Mouse (Mus musculus): ENCODE results near the gene Slc16a1.

The Slc16a1 gene

DNA sequence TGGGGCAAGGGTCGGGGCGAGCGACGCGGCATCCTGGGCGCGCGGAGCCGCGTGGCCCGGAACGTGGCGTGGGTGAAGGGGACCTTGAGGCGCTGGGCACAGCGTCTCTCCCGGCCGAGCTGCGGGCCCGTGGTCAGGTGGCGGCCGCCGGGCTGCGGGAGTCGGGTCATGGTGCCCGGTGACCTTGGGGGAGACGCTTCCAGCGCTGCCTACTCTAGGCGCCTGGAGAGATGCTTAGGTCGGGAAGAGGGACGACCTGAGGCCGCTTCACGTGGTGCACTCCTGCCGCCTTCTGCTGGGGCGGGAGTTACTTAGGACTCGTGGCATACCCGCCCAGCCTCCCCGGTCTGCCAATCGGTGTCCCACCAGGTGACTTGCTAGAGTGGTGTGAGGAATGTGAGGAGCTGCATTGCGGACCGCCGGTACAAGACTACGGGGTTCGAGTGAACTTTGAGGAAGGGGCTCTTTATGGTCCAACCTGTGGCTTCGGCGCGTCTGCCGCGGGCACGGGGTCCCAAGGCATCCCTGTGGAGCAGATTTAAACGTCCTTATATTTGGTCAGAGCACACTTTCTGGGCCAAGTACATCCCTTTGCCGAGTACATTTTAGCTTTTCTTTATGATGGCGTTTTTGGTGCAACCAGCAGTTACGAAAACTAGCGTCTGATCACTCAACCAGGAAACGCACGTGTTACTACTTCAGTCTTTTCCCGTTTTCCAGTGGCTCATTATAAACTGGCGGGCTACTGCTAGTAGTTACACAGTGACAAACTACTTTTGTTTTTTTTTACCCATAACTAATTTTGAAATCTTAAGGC is 672 bp downstream of the Slc16a1 start:
- DNase-seq (ENCODE audit: low spot score) = peak; percentile 72

DNA sequence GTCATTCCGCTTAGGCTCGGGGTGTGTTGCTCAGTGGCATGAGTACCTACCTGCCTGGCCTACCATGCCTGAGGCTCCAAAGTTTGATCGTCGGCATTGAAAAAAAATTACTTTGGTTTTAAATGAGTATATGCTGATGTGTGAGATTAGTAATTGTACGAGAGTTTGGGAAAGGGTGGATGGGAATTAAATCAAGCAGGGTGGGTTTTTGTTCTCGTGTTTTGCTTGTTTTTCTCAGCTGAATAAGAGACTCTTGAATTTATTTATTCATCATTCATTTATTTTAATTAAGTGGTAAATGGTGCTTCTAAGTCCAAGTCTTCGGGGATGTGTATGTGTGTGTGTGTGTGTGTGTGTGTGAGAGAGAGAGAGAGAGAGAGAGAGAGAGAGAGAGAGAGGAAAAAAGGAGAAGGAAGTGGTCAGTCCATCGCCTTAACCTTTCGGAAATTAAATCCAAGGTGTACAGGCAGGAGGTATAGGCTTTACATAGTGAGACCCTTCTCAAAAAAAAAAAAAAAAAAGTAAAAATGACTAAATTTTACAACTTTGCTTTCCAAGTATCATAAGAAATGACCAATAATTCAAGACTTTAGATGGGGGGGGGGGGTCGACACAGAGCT is 1.4 kb downstream of the Slc16a1 start:
- DNase-seq (ENCODE audit: low spot score) = no peak

DNA sequence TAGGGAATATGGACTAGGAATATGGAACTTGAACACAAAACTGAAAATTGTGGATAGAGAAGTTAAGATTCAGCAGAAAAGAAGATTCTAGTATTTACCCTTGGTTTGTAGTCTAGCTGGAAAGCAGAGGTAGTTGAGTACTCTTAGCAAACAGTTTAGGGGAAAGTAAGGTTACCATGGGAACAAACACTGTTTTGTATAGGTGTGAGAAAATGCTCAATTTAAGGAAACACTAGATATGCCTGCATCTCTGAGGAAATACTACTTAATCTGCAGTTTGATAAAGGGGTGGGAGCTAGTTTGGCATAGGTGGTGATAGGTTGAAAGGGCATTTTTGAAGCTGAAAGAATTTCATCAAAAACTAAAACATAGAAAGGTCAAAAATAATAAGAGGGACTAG is 2.4 kb downstream of the Slc16a1 start:
- DNase-seq (ENCODE audit: low spot score) = no peak

DNA sequence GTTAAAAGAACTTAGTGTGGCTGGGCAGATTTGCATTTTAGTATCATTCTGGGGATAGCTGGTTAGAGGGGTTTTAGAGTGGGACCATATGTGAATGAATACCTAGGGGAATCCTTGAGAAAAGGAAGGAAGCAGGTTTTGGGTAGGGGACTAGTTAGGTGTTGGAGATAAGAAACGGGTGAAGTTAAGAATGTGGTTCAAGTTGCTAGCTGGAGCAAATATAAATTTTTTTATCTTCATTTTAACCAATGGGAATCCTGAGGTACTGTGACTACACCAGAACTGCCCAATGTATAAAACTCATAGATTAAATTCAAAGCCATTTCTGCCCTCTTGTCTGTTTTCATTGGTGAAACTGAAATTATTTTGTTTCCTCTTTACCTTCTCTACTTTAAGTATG is 2.8 kb downstream of the Slc16a1 start:
- no peak for DNase-seq (ENCODE audit: low spot score)

DNA sequence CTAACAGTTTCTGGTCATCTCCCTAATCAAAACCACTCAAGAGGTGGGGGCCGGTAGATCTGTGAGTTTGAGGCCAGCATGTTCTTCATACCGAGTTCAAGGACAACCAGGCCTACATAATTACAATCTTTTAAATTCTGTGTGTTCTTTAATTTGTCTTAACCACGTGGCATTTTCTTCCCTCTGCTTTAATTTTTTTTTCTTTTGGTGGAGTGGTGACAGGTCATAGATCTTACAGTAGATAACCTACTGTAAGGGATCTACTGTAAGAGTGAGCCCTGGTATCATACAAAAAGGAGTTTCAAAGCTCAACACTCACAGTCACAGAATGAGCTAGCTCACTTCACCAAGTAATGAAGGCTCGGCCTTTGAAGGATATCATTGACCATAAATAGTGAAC is 4.6 kb downstream of the Slc16a1 start:
- DNase-seq (ENCODE audit: low spot score) = no peak

DNA sequence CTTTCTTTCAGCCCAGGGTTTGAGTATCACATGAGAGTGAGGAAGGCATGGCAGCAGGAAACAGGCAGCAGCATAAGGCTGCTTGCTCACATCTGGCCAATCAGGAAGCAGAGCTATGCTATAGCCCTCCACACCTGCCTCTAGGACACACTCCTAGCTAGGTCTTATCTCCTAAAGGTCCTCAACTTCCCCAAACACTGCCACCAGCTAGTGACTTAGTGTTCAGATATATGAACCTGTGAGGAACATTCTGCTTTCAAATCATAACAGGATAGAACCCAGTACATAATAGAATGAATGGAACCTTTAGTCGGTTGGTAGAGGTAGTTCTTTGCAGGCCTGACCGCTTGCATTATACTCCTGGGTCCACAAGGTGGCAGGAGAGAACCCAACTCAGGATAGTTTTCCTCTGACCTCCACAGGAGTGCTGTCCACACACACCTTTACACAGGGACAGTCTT is 5.4 kb downstream of the Slc16a1 start:
- DNase-seq (ENCODE audit: low spot score) = peak; percentile 78

DNA sequence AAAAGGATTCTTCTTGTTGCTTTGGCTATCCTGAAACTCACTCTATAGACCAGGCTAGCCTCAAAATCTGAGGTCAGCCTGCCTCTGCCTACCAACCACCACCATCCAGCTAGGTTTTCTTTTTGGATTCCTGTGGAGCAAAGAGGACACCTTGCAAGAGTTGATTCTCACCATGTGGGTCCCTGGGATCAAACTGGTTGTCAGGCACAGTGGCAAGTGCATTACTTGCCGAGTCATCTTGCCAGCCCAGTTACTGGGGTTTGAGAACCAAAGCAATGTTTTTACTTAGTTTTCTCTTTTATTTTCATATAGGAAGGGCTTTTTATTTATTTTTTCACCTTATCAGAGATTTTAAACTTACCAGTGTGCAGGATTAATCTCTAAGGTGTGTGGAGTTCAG is 5.9 kb downstream of the Slc16a1 start:
- DNase-seq (ENCODE audit: low spot score) = no peak

DNA sequence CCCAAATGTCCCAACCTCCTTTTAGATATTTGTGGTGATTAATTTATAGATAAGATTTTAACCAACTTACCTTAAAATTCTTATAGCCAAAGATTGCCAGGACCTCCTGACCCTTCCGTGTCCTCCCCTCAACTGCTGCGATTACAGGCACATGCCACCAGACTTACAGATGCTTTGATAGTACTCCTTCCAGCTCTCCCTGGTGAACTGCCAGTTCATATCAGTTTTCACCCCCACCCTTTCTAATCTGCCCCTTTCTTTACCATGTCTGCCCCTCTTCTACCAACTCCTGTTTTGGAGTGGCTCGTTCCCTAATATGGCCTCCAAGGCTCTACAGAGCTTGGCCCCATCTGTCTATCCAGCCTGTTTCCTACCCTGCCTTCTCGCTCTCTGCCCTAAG is 15.8 kb downstream of the Slc16a1 start:
- no peak for DNase-seq (ENCODE audit: low spot score)

DNA sequence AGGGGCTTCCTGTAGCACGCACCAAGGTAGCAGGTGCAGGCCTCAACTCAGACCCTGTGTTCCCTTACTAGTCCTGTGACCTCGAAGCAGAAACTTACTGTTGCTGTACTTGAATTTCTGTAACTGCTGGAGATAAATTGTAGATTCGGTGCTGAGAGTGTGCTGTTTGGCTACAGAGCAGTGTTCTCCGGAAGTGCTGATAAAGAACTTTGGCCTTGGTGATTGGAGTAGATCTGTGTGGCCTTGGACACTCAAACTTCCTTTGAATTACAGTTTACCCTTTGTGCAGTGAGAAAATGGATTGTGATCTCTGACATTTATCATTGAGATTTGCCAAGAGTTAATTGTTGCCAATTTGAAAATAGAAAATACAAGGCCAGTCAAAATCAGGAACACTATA is 16.5 kb downstream of the Slc16a1 start:
- no peak for DNase-seq (ENCODE audit: low spot score)

DNA sequence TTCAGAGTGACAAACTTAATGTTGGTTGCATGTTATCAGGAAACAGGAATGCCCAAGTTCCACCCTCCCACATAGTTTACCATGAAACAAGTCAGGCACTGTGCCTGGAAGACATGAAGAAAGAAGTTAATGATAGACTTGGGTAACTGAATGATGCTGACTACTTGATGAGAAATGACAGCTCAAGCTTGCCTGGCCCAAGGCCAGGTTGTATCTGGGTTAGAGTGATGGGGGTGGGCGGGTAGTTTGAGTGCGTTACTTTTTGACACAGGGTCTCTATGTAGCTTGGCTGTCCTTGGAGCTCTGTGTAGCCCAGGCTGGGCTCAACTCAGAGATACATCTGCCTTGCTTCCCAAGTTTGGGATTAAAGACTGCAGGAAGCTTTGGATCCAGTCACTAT is 20.2 kb downstream of the Slc16a1 start:
- no peak for DNase-seq (ENCODE audit: low spot score)

DNA sequence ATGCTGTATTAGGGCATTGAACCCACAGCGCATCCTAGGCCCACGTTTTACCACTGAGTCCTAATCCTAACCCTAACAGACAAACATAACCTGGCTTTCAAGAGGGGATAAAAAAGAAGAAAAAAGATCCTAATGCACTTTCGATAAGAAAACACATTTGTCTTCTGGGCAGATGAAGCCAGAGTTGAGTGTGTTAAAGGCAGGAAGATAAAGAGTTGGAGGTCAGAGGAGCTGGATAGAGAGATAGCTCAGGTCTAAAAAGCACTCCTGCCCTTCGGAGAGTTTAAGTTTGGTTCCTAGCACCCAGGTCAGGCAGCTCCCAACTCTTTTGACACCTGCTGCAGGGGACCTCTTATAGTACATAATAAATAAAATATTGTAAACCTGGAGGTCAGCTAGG is 21.3 kb downstream of the Slc16a1 start:
- no peak for DNase-seq (ENCODE audit: low spot score)

DNA sequence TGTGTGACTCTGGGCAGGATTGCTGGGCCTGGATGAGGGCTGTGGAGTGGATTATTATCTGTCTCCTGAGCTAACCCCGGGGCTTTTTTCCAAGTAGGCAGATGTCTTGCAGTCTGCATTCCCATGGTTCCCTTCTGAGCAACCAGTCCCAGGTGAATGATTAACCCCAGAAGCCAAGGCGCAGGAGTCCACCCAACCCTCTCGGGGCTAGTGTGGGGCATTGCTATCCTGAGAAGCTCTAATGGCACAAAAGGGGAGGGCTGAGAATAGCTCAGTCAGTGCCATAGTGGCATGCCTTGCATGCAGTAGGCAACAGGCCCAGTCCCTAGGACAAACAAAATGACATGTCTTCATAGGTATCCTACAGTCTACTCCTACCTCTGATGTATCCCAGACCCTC is 22.1 kb downstream of the Slc16a1 start:
- no peak for DNase-seq (ENCODE audit: low spot score)

DNA sequence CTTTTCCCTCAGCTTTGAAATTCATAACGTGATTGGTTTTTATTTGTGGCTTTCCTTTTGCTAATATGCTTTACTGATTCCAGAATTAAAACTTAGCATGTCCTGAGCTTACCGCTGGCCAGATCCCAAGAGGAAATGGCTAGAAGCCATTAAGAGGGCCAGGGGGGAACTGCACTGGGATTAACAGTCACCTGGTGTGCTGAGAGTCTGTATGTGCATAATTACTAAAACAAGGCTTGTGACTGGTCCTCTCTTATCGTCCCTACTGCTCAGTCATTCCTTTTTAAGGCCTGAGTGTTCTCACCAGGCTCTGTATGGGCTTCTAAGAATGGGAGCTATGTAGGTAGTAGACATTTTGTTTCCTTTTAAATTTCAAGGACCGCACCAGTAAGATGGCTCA is 23.5 kb downstream of the Slc16a1 start:
- DNase-seq (ENCODE audit: low spot score) = no peak

DNA sequence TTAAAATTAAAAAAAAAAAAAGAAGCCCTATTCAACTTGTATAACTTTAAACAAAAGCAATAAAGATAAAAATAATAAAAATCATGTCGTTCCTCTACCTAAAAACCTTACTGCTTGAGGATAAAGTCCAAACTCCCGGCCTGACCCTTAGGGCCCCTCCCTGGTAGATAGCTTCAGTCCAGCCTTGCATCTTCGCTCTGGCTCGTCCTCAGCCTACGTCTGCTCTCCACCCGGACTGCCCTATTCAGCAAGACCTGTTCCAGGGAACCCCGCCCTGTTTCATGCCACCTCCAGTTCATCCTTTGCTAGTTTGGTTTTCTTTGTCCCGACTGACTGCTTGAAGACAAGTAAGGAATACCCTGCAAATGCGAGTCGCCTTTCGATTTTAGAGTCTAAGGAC is 24.5 kb downstream of the Slc16a1 start:
- DNase-seq (ENCODE audit: low spot score) = no peak

DNA sequence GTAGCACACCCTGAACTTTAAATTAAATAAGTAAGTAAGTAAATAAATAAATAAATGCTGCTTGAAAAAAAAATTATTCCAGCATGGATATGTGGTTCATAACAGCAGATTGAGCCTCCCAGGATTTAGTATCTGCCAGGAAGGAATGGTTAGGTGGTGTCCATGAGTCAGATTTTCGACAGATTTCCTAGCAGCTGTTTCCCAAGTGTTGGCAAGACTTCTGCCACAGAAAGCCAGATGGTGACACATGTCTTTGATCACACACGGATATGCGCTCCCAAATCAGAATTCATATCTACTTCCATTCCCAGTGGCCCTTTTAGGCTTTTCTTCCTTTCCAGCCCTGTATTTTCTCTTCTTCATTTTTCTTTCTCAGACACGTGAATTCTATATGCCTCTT is 28.5 kb downstream of the Slc16a1 start:
- no peak for DNase-seq (ENCODE audit: low spot score)

DNA sequence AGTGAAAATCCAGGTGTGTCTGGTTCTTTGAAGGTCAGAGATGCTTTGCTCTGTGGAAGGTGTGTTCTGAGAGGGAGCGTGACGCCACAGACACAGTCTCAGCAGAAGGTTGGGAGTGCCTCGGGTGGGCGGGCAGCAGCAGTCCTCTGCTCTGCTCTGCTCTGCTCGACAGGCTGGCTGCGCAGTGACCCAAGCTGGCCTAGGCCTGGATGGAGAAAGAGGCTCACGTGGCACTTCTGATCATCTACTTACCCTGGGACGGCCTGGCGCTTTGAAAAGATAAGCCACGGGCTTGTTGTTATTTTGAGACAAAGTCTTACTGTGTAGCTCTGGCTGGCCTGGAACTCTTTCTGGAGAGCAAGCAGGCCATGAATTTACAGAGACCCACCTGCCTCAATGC is 29.0 kb downstream of the Slc16a1 start:
- no peak for DNase-seq (ENCODE audit: low spot score)

DNA sequence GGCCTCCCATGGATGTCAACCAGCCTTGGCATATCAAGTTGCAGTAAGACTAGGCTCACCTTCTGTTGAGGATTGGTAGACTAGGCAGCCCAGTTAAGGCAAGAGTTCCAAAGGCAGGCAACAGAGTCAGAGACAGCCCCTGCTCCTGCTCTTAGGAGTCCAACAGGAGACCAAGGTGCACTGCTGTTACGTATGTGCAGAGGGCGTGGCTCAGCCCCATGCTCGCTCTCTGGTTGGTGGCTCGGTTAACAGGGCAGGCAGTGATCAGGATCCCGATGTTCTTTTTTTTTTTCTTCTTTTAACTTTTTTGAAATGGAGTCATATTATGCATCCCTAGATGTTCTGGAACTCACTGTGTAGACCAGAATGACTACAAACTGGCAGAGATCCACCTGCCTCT is 30.5 kb downstream of the Slc16a1 start:
- no peak for DNase-seq (ENCODE audit: low spot score)

DNA sequence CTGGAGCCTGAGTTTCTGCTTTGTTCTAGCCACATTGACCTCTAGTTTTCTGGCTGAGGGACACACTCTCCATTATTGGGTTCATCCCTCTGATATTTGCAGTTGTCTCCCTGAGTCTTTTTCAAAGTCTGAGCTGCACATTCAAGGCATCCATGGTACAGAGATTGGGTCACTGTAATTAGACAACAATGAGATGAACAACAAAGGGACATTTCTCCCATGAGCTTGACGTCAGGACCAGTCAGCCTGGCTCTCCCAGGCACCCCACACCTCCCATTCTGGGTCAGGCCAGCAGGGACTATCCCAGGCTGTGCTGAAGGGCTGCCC is 31.4 kb downstream of the Slc16a1 start:
- DNase-seq (ENCODE audit: low spot score) = no peak

DNA sequence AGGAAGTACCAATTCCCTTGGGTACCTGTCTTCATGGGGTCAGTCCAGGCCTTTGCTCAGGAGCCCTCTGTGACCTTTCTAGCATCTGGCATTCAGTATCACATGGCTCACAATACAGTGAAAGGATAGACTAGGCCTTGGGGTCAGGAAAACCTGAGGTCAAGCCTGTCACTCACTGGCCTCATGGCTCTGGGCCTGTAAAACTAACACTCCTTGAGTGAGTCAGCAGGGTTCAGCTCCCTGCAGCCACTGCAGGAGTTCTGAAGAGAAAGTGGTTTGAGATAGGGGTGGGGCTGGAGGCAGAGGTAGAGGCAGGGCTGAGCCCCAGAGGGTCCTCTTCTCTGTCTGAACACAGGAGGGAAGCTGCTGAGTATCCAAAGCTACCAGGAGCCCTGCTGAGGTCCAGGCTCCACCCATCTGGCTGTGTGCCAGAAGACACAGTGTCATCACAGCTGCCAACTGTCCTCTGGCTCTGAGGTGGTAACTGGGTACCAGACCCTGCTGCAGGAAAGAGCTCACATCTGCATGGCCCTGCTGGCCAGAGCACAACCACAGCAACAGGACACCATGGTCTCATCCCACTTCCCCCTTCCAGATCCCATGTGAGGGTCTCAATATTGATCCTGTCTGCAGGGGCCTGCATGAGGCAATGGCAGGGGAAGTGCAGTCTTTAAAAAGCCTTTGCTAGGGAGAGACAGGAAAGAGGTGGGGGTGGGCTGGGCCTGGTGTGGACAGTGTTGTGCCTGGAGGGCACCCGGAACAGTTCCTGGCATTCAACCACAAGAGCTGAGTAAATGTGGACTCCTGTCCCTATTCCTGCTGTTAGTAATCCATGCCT is 31.9 kb downstream of the Slc16a1 start:
- peak; percentile 37 for DNase-seq (ENCODE audit: low spot score)

DNA sequence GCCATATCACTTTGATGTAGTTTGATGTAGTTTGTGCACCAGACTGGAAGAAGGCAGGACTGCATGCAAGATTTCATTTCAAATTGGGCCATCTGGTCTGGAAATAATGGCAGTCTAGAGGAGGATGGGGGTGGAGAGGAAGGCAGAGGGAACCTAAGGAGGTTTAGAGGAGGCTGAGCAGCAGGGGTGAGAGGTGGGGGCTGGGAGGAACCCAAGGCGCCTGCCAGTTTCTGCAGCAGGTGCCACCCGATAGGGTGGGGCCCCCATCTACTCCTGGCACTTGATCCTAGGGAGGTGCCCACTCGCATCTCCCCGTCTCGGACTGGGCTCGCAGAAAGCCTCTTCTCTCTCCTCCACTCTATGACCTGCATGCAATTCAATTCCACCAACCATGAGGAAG is 33.1 kb downstream of the Slc16a1 start:
- peak; percentile 72 for DNase-seq (ENCODE audit: low spot score)

DNA sequence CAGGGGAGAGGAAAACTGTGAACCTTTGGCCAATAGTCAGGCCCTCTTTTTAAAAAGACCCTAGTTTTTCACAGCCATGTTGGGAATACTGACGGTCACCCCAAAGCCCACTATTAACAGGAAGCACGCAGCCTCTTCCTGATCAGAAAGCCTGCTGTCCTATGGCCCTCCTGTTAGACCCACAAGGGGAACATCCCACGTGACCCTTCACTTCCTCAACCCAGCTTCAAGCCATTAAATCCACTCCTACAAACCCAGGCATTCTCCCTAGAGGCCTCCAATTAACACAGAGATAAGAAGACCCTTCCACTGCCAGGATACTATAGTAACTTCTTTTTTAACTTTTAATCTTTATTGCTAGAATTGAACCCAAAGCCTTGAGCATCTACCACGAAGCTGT is 33.6 kb downstream of the Slc16a1 start:
- no peak for DNase-seq (ENCODE audit: low spot score)

DNA sequence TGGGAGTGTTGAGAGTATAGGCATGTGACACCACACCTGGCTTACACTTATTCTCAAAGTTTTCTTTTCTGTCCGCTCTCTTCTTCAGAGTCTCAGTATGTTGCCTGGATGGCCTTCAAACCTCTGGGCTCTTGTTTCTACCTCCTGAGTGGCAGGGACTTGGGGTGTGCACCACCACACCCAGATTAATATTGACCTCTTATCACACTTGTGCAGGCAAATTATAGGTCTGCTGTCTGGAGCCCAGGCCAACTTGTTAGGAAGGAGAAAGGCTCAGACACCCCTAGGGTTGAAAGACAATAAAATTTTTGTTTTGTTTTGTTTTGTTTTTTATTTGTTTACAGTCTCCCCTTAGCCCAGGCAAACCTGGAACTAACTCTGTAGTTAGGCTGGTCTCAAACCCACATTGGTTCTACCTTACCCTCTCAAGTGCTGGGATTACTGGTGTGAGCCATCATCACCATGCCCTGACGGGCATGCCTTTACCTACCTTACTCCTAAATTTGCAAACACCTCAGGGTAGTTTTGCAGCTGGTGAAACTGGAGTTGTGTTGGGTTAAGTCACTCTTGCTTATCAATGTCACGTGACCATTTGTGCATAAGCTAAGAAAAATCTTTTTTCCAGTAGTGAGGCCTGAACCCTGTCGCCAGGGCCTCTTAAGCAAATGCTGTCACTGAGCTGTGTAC is 35.3 kb downstream of the Slc16a1 start:
- DNase-seq (ENCODE audit: low spot score) = peak; percentile 82

Measured in c-Kit-positive CD71-positive TER-119-positive erythroid progenitor cells, embryonic 14.5 days (primary cell).